Mouse (Mus musculus): ENCODE results near the gene Agbl4. TPM values are rescaled to one million over a fixed set of nuclear protein-coding genes. Genes with fewer than 3 reads are reported as not detected.

Gene Agbl4
- polyA plus RNA-seq, 1 experiment, result not detected

DNA sequence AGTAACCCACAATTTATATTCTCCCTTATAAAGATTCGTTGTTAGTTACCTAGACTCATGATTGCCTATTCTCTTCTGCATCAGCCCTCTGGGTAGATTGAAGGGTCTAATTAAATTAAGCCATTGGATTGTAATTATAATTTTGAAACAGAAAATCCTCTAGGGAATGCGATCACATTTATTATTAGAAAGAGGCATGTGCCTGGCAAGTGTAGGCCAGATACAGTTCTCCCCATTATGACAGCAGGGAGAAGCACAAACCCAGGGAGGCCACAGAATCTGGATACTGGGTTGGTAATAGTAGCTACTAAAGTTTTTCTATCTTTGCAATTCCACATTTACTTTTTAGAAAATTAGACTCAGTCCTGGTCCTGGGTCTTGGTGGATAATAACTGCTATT is 887.2 kb downstream of the Agbl4 start:
- Histone ChIP-seq H3K4me3 (ENCODE audit: insufficient read depth, low read depth, low read length) (no peak overlapping the region), H3K4me1 (ENCODE audit: control insufficient read depth, insufficient read depth, low read length) (no peaks in the 10 kb centered on the region), H3K27ac (ENCODE audit: insufficient read depth, low read depth, low read length) (no peak overlapping the region)
- TF ChIP-seq CTCF (IDR thresholded peaks at IDR 0.05; ENCODE audit: insufficient read depth, low read depth, low read length) (no peak), POLR2A (IDR thresholded peaks at IDR 0.05; ENCODE audit: insufficient read depth, low read depth, low read length) (no peak)
- 82% methylated on average over 2 of the region's 2 CpGs for WGBS

DNA sequence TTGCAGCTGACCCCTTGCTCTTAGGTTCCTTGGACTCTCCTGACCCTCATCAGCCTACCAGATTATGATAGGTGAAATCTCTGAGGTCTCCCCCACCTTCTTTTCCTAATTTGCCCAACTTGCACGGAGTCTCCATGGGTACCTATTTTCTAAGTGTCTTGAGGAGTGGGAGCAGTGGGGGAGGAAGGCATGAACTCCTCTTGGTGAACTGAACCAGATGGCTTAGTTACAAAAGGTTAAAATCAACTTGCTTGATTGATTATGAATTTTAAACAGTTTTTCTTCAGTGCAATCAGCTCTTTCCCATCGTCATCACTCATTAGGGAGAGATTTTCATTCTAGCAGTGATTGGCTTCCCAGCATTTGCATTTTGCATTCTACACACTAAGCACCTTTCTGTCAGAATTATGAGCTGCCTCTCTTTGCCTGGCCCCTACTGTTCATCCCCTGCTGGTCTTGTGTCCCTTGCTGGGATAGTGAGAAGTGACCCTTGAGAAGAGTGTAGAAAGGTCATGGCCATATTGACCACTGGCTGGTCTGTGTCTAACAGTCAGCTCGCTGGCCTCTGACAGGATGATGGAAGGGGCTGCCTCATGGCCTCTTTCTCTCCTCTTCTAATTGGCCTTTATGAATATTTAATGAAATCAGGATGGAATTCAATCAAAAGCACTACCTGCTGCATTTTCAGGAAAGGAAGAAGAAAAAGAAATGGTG is 897.2 kb downstream of the Agbl4 start:
- Histone ChIP-seq H3K4me3 (ENCODE audit: insufficient read depth, low read depth, low read length) (no peak overlapping the region), H3K4me1 (ENCODE audit: control insufficient read depth, insufficient read depth, low read length) (no peaks in the 10 kb centered on the region), H3K27ac (ENCODE audit: insufficient read depth, low read depth, low read length) (no peak overlapping the region)
- TF ChIP-seq POLR2A (IDR thresholded peaks at IDR 0.05; ENCODE audit: insufficient read depth, low read depth, low read length) (no peak), CTCF (IDR thresholded peaks at IDR 0.05; ENCODE audit: insufficient read depth, low read depth, low read length) (no peak)
- 63% methylated on average over 3 of the region's 3 CpGs for WGBS

DNA sequence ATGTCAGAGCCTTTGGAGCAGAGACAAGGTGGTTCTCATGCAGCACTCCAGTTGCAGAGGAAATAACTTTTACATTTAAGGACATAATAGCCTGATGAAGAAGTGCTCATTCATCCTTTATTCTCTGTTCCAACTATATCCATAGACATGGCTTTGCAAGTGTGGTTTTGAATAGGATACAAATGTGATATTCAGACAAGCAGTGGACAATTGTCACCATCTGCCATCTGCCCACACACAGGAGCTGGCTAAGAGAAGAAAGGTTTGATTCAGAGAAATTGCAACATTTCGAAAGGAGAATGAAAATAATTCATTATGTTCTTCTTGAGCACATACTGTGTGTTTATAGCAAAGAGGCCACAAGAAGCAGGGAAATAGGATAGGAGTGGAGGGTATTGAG is 909.1 kb downstream of the Agbl4 start:
- TF ChIP-seq POLR2A (IDR thresholded peaks at IDR 0.05; ENCODE audit: insufficient read depth, low read depth, low read length) (no peak), CTCF (IDR thresholded peaks at IDR 0.05; ENCODE audit: insufficient read depth, low read depth, low read length) (no peak)
- WGBS, result 77% methylated on average over 1 of the region's 1 CpGs
- no peak overlapping the region for H3K4me3 ChIP-seq (ENCODE audit: insufficient read depth, low read depth, low read length)
- no peaks in the 10 kb centered on the region for H3K4me1 ChIP-seq (ENCODE audit: control insufficient read depth, insufficient read depth, low read length)
- no peak overlapping the region for H3K27ac ChIP-seq (ENCODE audit: insufficient read depth, low read depth, low read length)

DNA sequence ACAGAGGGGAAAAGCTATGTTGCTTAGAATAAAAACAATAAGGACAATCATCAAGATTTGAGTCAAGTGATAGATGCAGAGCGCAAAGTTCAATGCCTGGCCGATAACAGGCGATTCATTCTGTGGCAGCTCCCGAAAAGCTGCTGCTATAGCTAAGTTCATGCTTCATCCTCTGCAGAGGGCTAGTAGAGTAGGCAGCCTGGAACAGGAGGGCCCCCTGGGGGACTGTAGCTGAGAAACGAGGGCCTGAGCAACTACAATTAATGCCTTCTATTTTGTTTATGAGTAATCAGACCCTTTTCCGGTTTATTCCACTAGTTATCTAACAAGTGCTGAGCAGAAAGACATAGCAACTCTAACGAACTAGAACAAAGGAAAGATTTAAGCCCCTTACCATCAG is 909.7 kb downstream of the Agbl4 start:
- no peaks in the 10 kb centered on the region for H3K4me1 ChIP-seq (ENCODE audit: control insufficient read depth, insufficient read depth, low read length)
- H3K4me3 ChIP-seq (ENCODE audit: insufficient read depth, low read depth, low read length), result no peak overlapping the region
- TF ChIP-seq POLR2A (IDR thresholded peaks at IDR 0.05; ENCODE audit: insufficient read depth, low read depth, low read length) (no peak), CTCF (IDR thresholded peaks at IDR 0.05; ENCODE audit: insufficient read depth, low read depth, low read length) (no peak)
- WGBS, result 51% methylated on average over 7 of the region's 7 CpGs
- no peak overlapping the region for H3K27ac ChIP-seq (ENCODE audit: insufficient read depth, low read depth, low read length)

DNA sequence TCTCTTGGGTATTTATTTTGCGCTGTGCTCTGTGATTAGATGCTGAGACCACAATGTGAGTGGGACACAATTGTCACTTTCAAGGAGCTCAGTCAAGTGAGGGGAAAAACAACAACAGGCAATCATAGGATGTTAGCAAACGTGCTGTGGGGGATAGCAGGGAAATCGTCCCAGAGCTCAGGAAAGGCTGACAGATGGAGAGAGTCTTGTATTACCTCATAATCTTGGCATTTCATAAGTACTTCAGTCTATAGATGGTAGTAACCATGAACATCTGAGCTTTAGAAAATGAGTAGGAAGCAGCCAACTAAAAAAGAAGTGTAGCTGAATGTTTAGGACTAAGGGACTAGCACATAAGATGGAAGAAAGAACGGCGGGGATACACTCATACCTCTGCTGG is 910.2 kb downstream of the Agbl4 start:
- Histone ChIP-seq H3K4me3 (ENCODE audit: insufficient read depth, low read depth, low read length) (no peak overlapping the region), H3K4me1 (ENCODE audit: control insufficient read depth, insufficient read depth, low read length) (no peaks in the 10 kb centered on the region), H3K27ac (ENCODE audit: insufficient read depth, low read depth, low read length) (no peak overlapping the region)
- TF ChIP-seq POLR2A (IDR thresholded peaks at IDR 0.05; ENCODE audit: insufficient read depth, low read depth, low read length) (no peak), CTCF (IDR thresholded peaks at IDR 0.05; ENCODE audit: insufficient read depth, low read depth, low read length) (no peak)
- WGBS, result 61% methylated on average over 5 of the region's 5 CpGs

DNA sequence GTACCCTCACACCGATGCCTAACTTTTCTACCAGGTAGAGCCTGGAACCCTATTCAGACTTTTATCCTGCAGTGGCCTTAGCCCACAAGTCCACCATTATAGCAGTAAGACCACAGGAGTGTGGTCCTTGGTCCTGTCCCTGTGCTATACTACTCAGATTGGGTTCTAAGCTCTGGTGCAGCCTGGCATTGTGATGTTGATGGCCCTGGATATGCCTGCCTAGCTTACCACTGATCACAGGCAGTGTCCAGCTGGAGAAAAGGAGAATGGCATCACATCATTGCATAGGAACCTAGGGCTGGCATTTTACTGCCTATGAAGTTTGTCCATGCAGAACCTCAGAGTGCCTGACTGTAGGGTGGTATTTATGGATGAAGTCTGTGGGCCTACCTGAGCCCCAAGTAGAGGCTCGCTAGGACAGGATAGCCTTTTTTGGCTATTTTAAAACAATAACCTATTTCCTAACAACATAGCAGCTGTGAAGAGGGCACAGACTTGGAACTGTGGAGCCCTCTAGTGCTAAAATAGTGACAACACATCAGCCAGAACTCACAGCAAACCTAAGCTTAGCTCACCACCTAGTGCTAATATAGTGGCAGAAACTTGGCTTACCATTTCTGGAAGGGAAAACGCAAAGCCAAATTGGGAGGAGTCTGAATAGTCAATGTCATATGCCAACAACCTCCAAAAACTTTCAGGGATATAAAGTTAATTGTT is 911.3 kb downstream of the Agbl4 start:
- WGBS, result 77% methylated on average over 3 of the region's 3 CpGs
- H3K4me1 ChIP-seq (ENCODE audit: control insufficient read depth, insufficient read depth, low read length), result no peaks in the 10 kb centered on the region
- no peak overlapping the region for H3K4me3 ChIP-seq (ENCODE audit: insufficient read depth, low read depth, low read length)
- H3K27ac ChIP-seq (ENCODE audit: insufficient read depth, low read depth, low read length), result no peak overlapping the region
- no peak for TF ChIP-seq POLR2A (IDR thresholded peaks at IDR 0.05; ENCODE audit: insufficient read depth, low read depth, low read length)
- no peak for TF ChIP-seq CTCF (IDR thresholded peaks at IDR 0.05; ENCODE audit: insufficient read depth, low read depth, low read length)

DNA sequence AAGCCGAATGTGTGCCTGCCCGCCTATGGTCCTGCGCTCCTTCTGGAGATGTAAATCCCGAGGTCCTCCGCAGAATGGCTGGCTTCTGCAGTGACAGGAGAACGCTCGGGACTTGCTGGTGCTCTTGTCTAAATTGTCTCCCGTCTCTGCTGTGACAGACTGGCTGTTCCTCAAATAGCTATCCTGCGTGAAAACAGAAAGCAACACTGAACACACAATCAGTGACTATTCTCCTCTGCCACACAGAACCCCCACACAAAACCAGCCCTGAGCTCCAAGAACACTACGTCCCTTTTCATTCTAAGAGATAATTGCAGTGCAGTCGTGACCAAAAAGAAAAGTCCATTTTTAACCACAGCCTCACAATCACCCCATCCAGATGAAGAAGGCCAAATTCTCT is 929.6 kb downstream of the Agbl4 start:
- 45% methylated on average over 11 of the region's 11 CpGs for WGBS
- no peak for TF ChIP-seq CTCF (IDR thresholded peaks at IDR 0.05; ENCODE audit: insufficient read depth, low read depth, low read length)
- TF ChIP-seq POLR2A (IDR thresholded peaks at IDR 0.05; ENCODE audit: insufficient read depth, low read depth, low read length), result no peak
- Histone ChIP-seq H3K27ac (ENCODE audit: insufficient read depth, low read depth, low read length) (no peak overlapping the region), H3K4me1 (ENCODE audit: control insufficient read depth, insufficient read depth, low read length) (no peaks in the 10 kb centered on the region), H3K4me3 (ENCODE audit: insufficient read depth, low read depth, low read length) (no peak overlapping the region)

DNA sequence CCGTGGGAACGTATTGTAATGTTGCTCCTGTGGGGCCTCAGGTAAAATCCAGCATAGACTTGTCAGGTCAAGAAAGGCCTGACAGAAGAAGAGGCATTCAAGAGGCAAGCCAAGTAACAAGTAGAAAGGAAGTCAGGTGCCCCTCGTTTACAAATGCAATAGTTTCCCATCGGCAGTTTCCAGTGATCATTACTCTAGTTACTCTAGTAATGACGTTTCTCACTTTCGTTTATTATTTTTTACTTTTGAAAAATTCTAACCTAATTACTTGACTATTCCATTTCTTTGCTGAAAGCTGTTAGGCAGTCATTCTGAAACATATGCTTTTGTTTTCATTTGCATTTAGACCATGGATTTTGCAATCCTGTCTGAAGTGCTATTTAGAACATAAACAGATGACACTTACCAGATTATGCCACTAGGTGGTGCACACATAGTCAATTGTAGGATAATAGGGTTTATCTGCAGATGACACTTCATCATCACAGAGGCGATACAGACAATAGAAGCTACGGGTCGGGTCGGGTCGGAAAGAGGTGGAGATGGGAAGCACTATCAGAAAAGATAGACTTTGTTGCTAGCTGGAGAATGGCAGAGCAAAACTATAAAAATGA is 930.4 kb downstream of the Agbl4 start:
- Histone ChIP-seq H3K27ac (ENCODE audit: insufficient read depth, low read depth, low read length) (no peak overlapping the region), H3K4me3 (ENCODE audit: insufficient read depth, low read depth, low read length) (no peak overlapping the region), H3K4me1 (ENCODE audit: control insufficient read depth, insufficient read depth, low read length) (no peaks in the 10 kb centered on the region)
- TF ChIP-seq CTCF (IDR thresholded peaks at IDR 0.05; ENCODE audit: insufficient read depth, low read depth, low read length), result no peak
- no peak for TF ChIP-seq POLR2A (IDR thresholded peaks at IDR 0.05; ENCODE audit: insufficient read depth, low read depth, low read length)
- WGBS, result 62% methylated on average over 11 of the region's 11 CpGs

DNA sequence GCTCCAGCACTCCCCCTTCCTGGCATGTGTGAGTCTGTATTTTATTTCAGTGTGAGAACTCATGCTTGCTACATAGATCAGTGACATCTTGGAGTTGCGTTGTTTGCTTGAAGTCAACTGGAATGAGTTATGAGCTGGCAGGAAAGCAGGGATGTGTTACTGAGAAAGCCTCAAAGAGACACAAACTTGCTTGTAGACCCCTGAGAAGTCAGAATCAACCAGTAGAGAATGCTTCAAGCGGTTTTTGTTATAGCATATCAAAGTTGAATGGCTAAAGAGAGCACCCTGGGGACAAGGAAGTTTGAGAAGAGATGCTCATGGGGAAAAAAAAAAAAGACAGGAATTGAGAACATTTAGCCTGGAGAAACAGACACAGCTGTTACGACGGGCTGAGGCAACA is 932.0 kb downstream of the Agbl4 start:
- Histone ChIP-seq H3K27ac (ENCODE audit: insufficient read depth, low read depth, low read length) (no peak overlapping the region), H3K4me1 (ENCODE audit: control insufficient read depth, insufficient read depth, low read length) (no peaks in the 10 kb centered on the region), H3K4me3 (ENCODE audit: insufficient read depth, low read depth, low read length) (no peak overlapping the region)
- 88% methylated on average over 4 of the region's 4 CpGs for WGBS
- no peak for TF ChIP-seq CTCF (IDR thresholded peaks at IDR 0.05; ENCODE audit: insufficient read depth, low read depth, low read length)
- no peak for TF ChIP-seq POLR2A (IDR thresholded peaks at IDR 0.05; ENCODE audit: insufficient read depth, low read depth, low read length)

All from olfactory bulb, adult 2 months (tissue).